Mouse (Mus musculus) heart, embryonic 14.5 days (tissue): ENCODE measurements around the gene Sgcd. TPM values are rescaled to one million over a fixed set of nuclear protein-coding genes. Genes with fewer than 3 reads are reported as not detected.

ENCODE experiments used
- ATAC-seq: fragments of 200-750 bp; cut with Nextera tagmentation; 2 replicates; pipeline ENCODE4 v1.8.0; 2017; ENCODE audit warnings: low read depth, moderate TSS enrichment; ENCODE audit not compliant: insufficient number of reproducible peaks, insufficient read depth, low FRiP score
- H3K27ac ChIP-seq, 2 experiments: fragments of 200-500 bp in 1 of 2; fragments of 300-500 bp in 1 of 2; sonication (generic) in 1 of 2; replicated peaks in 1 of 2; 2 replicates each; pipeline ENCODE4 v1.5.1; 2012 to 2014; ENCODE audit warnings: low read depth in 2 of 2, low read length in 2 of 2, control low read depth in 1 of 2, mild to moderate bottlenecking in 1 of 2, mixed read lengths in 1 of 2; ENCODE audit not compliant: control insufficient read depth in 1 of 2, insufficient read depth in 1 of 2
- H3K27me3 ChIP-seq: fragments of 300-500 bp; sonication (generic); 2 replicates; pipeline ENCODE4 v1.6.1; 2014; ENCODE audit warnings: mild to moderate bottlenecking, low read length, control low read depth; ENCODE audit not compliant: control insufficient read depth, insufficient read depth
- H3K36me3 ChIP-seq: fragments of 300-500 bp; sonication (generic); 2 replicates; pipeline ENCODE4 v1.6.1; 2014; ENCODE audit warnings: mild to moderate bottlenecking, control low read depth, low read length, mixed read lengths; ENCODE audit not compliant: control insufficient read depth, insufficient read depth
- H3K4me1 ChIP-seq, 2 experiments: fragments of 200-500 bp in 1 of 2; fragments of 300-500 bp in 1 of 2; sonication (generic) in 1 of 2; 2 replicates each; pipeline ENCODE4 v1.6.1; 2012 to 2014; ENCODE audit warnings: low read length in 2 of 2, control low read depth in 1 of 2, mixed read lengths in 1 of 2; ENCODE audit not compliant: control insufficient read depth in 2 of 2, insufficient read depth in 2 of 2
- H3K4me2 ChIP-seq: fragments of 300-500 bp; sonication (generic); 2 replicates; pipeline ENCODE4 v1.6.1; 2014; ENCODE audit warnings: mild to moderate bottlenecking, low read length
- H3K4me3 ChIP-seq, 2 experiments: fragments of 200-500 bp in 1 of 2; fragments of 300-500 bp in 1 of 2; sonication (generic) in 1 of 2; 2 replicates each; pipeline ENCODE4 v1.5.1; 2012 to 2014; ENCODE audit warnings: low read length in 2 of 2, mild to moderate bottlenecking in 2 of 2, control low read depth in 1 of 2, low read depth in 1 of 2, moderate library complexity in 1 of 2; ENCODE audit not compliant: control insufficient read depth in 1 of 2, insufficient read depth in 1 of 2
- H3K9ac ChIP-seq: fragments of 300-500 bp; sonication (generic); 2 replicates; pipeline ENCODE4 v1.6.1; 2014; ENCODE audit warnings: mild to moderate bottlenecking, low read length
- H3K9me3 ChIP-seq: fragments of 300-500 bp; sonication (generic); 2 replicates; pipeline ENCODE4 v1.6.1; 2016; ENCODE audit warnings: low read length, control low read depth; ENCODE audit not compliant: control insufficient read depth
- WGBS: fragments of 180-500 bp; shearing (Covaris S2); extraction: QIAGEN DNeasy Blood & Tissue Kit; methylation state at CpG from one replicate; pipeline ENCODE4 v1.1.7; 2014; 5-methylcytosine and 5-hydroxymethylcytosine counted together
- polyA plus RNA-seq: library from polyadenylated mRNA; unstranded; fragments of >200 nt; fragmentation: Nextera tagmentation; extraction: Ambion mirVana; gene quantifications from 2 replicates; pipeline ENCODE4 v1.2.1, GENCODE M21; 2014

Sgcd gene
- polyA plus RNA-seq, 1 experiment from 2014 or later, result 8.9 TPM

DNA sequence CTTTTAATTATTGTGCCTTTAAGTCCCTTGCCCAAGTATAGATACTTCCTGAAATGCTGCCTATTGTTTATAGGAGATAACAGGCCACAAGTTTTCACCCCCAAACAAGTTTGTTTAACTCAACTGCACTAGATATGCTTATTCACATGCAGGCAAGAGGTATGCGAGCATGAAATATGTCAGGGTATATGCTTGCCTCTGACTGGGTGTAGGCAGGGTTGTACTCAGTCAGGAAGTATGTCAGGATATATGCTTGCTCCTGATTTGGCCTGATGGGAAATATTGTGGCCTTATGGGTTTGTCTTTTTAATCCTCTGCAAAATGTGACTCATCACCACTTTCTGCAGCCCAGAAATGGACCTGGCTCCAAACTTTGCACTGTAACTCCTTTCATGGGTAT is 694.0 kb downstream of the Sgcd start:
- Histone ChIP-seq H3K27ac (no peak overlapping the region), H3K4me2 (no peak overlapping the region), H3K4me1 (peaks cover 0 to 10% of the 10 kb centered on the region in 2 experiments; a peak in 1 of 4 replicates), H3K9ac (no peak overlapping the region), H3K4me3 (no peak overlapping the region), H3K36me3 (no peaks in the 10 kb centered on the region), H3K27me3 (no peaks in the 10 kb centered on the region), H3K9me3 (no peaks in the 10 kb centered on the region)
- no peak for ATAC-seq
- 60% methylated on average over 1 of the region's 1 CpGs for WGBS

GRCm38 (mm10) chr11:47276586-47276985 is 712.2 kb downstream of the Sgcd start:
- Histone ChIP-seq H3K9me3 (no peaks in the 10 kb centered on the region), H3K4me3 (no peak overlapping the region), H3K27me3 (no peaks in the 10 kb centered on the region), H3K4me2 (no peak overlapping the region), H3K27ac (no peak overlapping the region), H3K36me3 (no peaks in the 10 kb centered on the region), H3K4me1 (no peaks in the 10 kb centered on the region), H3K9ac (no peak overlapping the region)
- 57% methylated on average over 4 of the region's 4 CpGs for WGBS
- ATAC-seq, result no peak

- no peak overlapping the region for H3K9ac ChIP-seq
- no peak overlapping the region for H3K4me2 ChIP-seq
- peaks cover 0 to 12% of the 10 kb centered on the region in 2 experiments; a peak in 1 of 4 replicates for H3K4me1 ChIP-seq
- no peak overlapping the region for H3K27ac ChIP-seq
- WGBS, result 79% methylated on average over 4 of the region's 4 CpGs
- no peak overlapping the region for H3K4me3 ChIP-seq
- H3K9me3 ChIP-seq, result no peaks in the 10 kb centered on the region
- no peak for ATAC-seq
- H3K36me3 ChIP-seq, result no peaks in the 10 kb centered on the region
- H3K27me3 ChIP-seq, result no peaks in the 10 kb centered on the region
Observed at GRCm38 (mm10) chr11:47268556-47268955, 720.2 kb downstream of the Sgcd start.

DNA sequence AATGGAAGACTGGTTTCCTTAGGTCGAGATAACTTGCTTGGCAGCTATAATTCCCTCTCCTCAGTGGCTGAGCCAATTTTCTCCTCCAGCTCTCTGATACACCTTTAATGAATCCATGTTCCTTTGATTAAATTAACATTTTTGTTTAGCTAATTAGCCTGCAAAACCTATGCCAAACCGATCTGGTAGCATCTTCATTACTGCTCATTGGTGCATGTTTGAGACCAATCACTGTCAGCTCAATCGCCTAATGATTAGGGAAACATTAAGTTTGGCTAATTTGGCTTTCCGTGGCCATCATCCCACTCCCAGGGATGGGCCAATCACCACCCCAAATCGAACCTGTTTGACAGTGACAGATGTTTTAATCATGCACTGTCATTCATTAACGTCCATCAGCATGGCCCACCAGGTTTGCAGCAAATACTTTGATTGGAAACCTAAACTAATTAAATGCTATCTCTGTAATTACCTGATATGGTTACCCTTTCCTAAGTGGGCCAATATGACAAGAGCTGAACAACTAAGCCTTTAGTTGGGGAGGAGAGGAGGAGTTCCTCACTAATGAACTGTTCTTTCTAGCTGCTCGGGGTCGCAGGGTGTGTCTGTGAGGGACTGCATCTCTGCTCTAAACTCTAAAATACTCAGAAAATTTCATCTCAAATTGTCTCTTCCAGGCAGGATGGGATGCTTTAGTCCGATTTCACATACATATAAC is 724.3 kb downstream of the Sgcd start:
- Histone ChIP-seq H3K4me3 (no peak overlapping the region), H3K9ac (no peak overlapping the region), H3K9me3 (no peaks in the 10 kb centered on the region), H3K4me2 (no peak overlapping the region), H3K27ac (no peak overlapping the region), H3K4me1 (peaks cover 0 to 7% of the 10 kb centered on the region in 2 experiments; a peak in 1 of 4 replicates), H3K27me3 (no peaks in the 10 kb centered on the region), H3K36me3 (no peaks in the 10 kb centered on the region)
- 82% methylated on average over 9 of the region's 9 CpGs for WGBS
- ATAC-seq, result no peak

- no peaks in the 10 kb centered on the region; a peak in 1 of 4 replicates for H3K4me1 ChIP-seq
- H3K9ac ChIP-seq, result no peak overlapping the region
- H3K27ac ChIP-seq, result no peak overlapping the region
- no peak overlapping the region for H3K4me3 ChIP-seq
- H3K9me3 ChIP-seq, result no peaks in the 10 kb centered on the region
- no peaks in the 10 kb centered on the region for H3K27me3 ChIP-seq
- no peak overlapping the region for H3K4me2 ChIP-seq
- no peaks in the 10 kb centered on the region for H3K36me3 ChIP-seq
- no peak for ATAC-seq
- 72% methylated on average over 7 of the region's 7 CpGs for WGBS
Observed at GRCm38 (mm10) chr11:47250301-47250700, 738.5 kb downstream of the Sgcd start.

GRCm38 (mm10) chr11:47248345-47248893 is 740.4 kb downstream of the Sgcd start:
- H3K9me3 ChIP-seq, result no peaks in the 10 kb centered on the region
- H3K36me3 ChIP-seq, result no peaks in the 10 kb centered on the region
- no peak for ATAC-seq
- no peaks in the 10 kb centered on the region for H3K27me3 ChIP-seq
- no peaks in the 10 kb centered on the region for H3K4me1 ChIP-seq
- no peak overlapping the region for H3K4me3 ChIP-seq
- no peak overlapping the region for H3K9ac ChIP-seq
- WGBS, result 79% methylated on average over 4 of the region's 4 CpGs
- H3K4me2 ChIP-seq, result no peak overlapping the region
- no peak overlapping the region for H3K27ac ChIP-seq

- Histone ChIP-seq H3K27ac (no peak overlapping the region), H3K4me1 (no peaks in the 10 kb centered on the region), H3K4me3 (no peak overlapping the region), H3K9me3 (no peaks in the 10 kb centered on the region), H3K36me3 (no peaks in the 10 kb centered on the region), H3K9ac (no peak overlapping the region), H3K27me3 (no peaks in the 10 kb centered on the region), H3K4me2 (no peak overlapping the region)
- ATAC-seq, result no peak
- WGBS, result 87% methylated on average over 8 of the region's 8 CpGs
Observed at GRCm38 (mm10) chr11:47247703-47248344, 740.9 kb downstream of the Sgcd start.
